Mouse (Mus musculus) heart, postnatal 14 days (tissue): ENCODE results near the gene Baiap2l1. TPM values are rescaled to one million over a fixed set of nuclear protein-coding genes. Genes with fewer than 3 reads are reported as not detected.

Experiments
- DNase-seq, 2 experiments: peaks; one replicate each; pipeline ENCODE4 v3.0.0; 2021 to 2022
- intact Hi-C: fragments of 180-260 bp; cut with DNase I; formaldehyde crosslinking; loops from one replicate; pipeline ENCODE4 v1.15.1; 2025
- total RNA-seq, 2 experiments: library from RNA; stranded (reverse); gene quantifications; 2 replicates each; pipeline ENCODE4 v1.2.3; 2021

Baiap2l1 gene
- total RNA-seq, 2 experiments from 2014 or later, result 5.7 to 5.9 TPM

DNA sequence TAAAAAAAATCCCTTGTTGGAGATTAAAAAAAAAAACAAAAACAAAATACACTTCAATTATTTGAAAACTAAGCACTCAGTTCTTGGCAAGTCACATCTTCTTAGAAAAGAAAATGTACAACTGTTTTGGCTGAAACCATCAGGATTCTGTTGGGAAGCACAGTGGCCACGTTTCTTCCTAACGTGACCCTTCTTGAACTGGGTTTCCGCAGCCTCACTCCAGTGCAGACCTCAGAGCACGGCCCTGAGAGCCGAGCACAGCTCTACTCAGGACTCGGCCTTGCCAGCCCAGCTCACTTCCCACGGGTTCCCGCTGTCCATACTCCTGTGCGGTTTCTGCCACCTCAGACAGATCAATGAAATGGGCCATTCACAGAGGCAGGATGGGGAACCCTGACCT is 69.5 kb downstream of the Baiap2l1 start:
- no peak for DNase-seq
- intact Hi-C loops, result loop anchor here (5.0 kb wide), 1 partner anchor 39 kb away; no protein-coding TSS in a partner anchor

GRCm38 (mm10) chr5:144287267-144287820 is 70.6 kb downstream of the Baiap2l1 start:
- no peak for DNase-seq
- intact Hi-C loops, result loop anchor here (5.0 kb wide), 1 partner anchor 40 kb away; no protein-coding TSS in a partner anchor

DNA sequence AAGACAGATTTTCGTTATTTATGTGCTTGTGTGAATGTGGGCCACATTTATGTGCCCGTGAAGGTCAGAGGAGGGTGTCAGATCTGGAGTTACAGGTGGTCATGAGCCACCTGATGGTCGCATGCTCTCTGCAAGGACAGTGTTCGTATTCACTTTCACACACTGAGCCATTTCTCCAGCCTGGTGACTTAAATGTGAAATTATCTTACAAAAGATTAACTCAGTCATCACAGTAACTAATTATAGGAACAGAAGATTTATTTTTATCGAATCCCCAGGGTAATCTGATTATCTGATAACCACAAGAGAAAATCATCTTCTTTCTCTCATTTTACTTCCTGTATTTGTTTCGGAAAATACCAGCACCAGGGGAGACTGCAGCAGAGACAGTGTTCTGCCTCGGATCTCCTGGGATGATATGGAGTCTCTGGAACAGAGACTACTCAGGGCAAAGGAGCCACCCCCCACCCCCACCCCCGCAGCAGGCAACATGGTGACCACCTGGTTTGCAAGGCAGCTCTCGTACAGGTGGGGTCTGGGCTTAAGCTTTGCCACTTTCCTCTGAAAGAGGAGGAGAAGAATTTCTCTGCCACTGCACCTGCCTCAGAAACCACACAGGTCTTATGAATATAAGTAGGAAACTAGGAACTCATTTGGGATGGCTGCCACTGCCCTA is 71.2 kb downstream of the Baiap2l1 start:
- intact Hi-C loops, result loop anchor here (5.0 kb wide), 1 partner anchor 41 kb away; no protein-coding TSS in a partner anchor
- no peak for DNase-seq

DNA sequence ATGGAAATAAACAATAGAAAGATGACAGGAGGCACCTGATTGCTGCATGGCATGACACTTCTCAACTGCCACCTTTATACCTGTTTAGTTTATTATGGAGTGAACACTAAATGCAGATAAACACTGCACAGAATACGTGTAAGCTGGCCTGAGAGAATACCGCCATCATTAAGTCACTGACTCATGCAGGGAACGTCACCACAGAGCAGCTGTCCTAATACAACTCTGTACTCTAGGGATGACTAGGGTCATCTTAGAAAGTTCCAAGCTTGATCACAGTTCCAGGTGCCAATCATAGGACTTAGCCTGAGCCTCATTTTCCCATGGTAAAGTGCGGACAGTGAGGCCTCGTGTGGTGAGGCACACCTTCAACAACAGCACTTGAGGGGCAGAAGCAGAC is 73.3 kb downstream of the Baiap2l1 start:
- intact Hi-C loops, result no loop called here

GRCm38 (mm10) chr5:144283551-144284031 is 74.3 kb downstream of the Baiap2l1 start:
- no peak for DNase-seq
- intact Hi-C loops, result no loop called here

More for the DNA sequence above, 73.3 kb downstream of the Baiap2l1 start:
- no peak for DNase-seq

GRCm38 (mm10) chr5:144282470-144283260 is 75.2 kb downstream of the Baiap2l1 start:
- no peak for DNase-seq
- intact Hi-C loops, result no loop called here

DNA sequence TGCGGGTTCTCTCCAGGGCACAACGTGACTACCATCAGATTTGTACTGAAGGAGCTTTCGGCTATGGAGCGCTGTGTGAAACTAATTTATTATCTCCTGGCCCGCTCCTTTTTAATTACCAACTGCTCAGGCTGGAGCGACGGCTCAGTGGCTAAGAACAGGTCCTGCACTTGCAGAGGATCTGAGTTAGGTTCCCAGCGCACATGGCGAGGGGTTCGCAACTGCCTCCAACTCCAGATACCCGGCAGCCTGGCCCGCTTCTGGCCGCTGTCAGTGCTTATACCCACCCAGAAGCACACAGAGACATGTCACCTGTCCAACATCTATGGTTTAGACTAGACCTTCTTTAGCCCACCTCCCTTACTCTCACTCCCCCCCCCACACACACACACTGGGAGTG is 78.0 kb downstream of the Baiap2l1 start:
- no peak for DNase-seq
- intact Hi-C loops, result no loop called here

- no peak for DNase-seq
- intact Hi-C loops, result no loop called here
Observed at GRCm38 (mm10) chr5:144279081-144279541, 78.8 kb downstream of the Baiap2l1 start.

- intact Hi-C loops, result no loop called here
- DNase-seq, result no peak
Observed at GRCm38 (mm10) chr5:144278374-144278960, 79.4 kb downstream of the Baiap2l1 start.

GRCm38 (mm10) chr5:144276898-144277630 is 80.8 kb downstream of the Baiap2l1 start:
- DNase-seq, result no peak
- intact Hi-C loops, result no loop called here

DNA sequence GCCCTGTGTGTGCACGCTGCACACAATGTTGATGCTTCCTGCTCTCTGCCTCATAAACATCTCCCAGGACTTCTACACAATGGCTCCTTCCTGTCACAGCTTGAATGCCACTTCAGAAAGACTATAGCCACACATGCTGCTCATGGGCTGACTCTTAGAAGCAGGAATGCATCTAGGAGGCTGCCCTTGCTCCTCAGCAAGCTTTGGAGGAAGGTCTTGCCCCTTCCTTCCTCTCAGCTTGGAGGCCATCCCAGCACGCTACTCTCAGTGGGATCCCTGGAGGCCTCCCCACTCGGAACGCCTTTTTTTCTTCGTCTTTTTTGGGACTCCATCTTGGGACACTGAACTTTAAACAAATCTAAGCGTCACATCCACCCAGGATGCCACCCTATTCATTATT is 83.0 kb downstream of the Baiap2l1 start:
- intact Hi-C loops, result no loop called here
- no peak for DNase-seq

- intact Hi-C loops, result no loop called here
- DNase-seq, result no peak
Observed at GRCm38 (mm10) chr5:144271772-144272171, 86.1 kb downstream of the Baiap2l1 start.

DNA sequence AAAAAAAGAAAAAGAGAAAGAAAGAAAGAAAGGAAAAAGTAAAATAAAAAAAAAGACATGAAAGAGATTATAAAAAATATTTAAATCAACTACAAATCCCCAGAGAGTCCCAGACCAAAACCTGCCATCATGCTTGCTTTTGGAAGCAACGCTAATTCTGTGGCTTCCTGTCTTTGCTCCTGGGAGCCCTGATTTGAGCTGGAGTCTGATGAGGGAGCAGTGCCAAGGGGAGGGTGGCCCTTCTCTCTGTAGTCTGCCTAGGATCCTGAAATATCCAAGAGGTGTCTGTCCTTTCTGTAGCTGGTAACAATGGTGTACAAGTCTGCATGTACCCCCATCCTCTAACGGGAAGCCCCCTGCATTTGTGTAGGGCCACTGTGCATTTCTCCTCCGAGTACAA is 86.8 kb downstream of the Baiap2l1 start:
- peak in 1 of 2 experiments; percentile 35 for DNase-seq
- intact Hi-C loops, result no loop called here

DNA sequence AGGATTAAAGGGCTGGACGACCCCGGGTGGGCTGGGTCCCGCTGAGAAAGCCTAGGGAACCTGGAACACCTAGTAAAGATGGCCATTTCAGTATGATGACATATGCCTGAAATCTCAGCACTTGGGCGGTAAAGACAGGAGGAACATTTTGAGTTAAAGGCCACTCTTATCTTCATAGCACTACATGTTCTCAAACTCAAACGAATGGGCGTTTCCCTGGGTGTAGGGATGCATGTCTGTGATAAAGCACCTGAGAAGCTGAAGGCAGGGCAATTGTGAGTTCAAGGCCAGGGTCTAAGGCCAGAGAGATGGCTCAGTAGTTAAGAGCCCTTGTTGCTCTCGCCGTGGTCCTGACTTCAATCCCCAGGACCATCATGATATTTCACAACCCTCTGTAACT is 87.5 kb downstream of the Baiap2l1 start:
- intact Hi-C loops, result no loop called here
- DNase-seq, result no peak

- intact Hi-C loops, result loop anchor here (5.0 kb wide), 2 partner anchors 47 to 87 kb away; partner anchors contain the start of gene Baiap2l1
- no peak for DNase-seq
Observed at GRCm38 (mm10) chr5:144269926-144270325, 88.0 kb downstream of the Baiap2l1 start.

DNA sequence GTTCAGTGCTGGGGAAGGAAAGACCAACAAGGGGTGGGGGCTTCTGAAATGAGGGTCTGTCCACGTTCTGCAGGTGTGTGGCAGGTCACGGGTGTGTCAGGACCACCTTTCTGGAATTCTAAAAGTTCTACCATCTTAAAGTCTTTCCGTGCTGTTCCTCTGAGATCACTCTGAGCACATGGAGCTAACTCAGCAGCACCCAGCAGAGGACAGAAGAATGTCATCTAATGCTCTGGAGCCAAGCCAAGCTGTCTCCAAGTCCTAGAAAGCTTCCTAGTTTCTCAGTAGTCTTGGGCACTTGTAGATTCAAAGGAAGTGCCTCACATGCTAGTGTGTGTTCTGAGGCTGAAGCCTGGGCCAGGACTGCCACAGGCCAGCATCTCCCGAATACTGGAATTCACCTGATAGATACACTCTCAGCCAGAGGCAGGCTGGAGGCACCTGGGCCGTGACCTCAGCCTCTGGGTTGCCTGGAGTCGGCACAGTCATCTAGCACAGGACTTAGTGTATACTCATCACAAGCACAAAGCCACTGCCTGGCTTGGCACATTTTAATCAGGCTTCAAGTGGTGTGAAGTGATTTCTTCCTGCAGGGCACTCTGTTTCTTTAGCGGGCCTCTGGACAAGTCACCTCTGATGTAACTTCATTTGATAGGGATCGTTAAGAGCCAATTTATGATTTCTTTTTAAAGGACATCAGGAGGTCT is 90.2 kb downstream of the Baiap2l1 start:
- intact Hi-C loops, result loop anchor here (5.0 kb wide), 2 partner anchors 50 to 90 kb away; partner anchors contain the start of gene Baiap2l1
- DNase-seq, result peak; percentile 63 to 75

- intact Hi-C loops, result no loop called here
Observed at GRCm38 (mm10) chr5:144263496-144263895, 94.4 kb downstream of the Baiap2l1 start.

DNA sequence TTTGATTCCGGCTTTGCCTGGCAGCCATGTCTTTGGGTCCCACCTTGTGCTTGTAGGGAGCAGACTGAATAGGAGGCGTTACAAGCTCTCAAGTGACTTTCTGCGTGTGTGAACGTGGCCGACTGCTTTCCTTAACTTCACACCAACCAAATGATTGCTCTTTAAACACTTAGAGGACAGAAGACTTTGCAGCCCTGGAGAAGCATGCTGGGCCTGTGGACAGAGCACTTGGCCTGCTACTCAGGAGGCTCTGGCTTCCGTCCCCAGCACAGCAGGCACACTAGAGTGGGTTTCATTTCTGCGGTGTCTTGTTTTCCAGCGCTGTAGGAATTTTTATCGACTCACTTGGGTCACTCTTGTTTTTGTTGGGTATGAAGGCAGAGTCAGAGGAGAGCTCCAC is 94.8 kb downstream of the Baiap2l1 start:
- intact Hi-C loops, result no loop called here
- DNase-seq, result no peak

More at GRCm38 (mm10) chr5:144263496-144263895, 94.4 kb downstream of the Baiap2l1 start:
- no peak for DNase-seq

DNA sequence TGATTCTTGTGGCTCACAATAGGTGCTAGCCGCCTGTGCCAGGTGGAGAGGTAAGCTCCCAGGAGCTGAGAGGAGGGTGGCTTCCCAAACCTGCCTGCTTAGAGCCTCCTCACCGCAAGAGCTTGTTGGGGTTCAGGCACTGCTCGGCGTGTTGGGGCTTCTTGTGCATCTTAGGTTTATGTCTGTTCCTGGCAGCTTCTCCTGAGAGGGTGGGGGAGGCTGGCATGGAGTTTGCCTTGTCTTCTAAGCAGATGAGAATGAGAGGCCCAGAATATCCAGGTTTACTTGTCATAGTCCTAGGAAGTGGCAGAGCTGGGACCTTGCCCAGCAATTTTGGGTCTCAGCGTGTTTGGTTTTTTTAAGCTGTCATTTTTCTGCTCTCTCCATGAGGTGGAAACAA is 96.1 kb downstream of the Baiap2l1 start:
- no peak for DNase-seq
- intact Hi-C loops, result no loop called here
